Mouse (Mus musculus) MEL (cell line): ENCODE results near the gene Wdfy1. TPM values are rescaled to one million over a fixed set of nuclear protein-coding genes. Genes with fewer than 3 reads are reported as not detected.

Experiments
- DNase-seq: peaks from one replicate; pipeline ENCODE4 v3.0.0; 2011; ENCODE audit warnings: low read depth, low spot score
- H3K27ac ChIP-seq: 2 replicates; pipeline ENCODE4 v1.5.1; 2012; ENCODE audit warnings: low read depth, mild to moderate bottlenecking, control low read depth, low read length, moderate library complexity; ENCODE audit not compliant: control insufficient read depth
- H3K27me3 ChIP-seq, 2 experiments: fragments of 150-350 bp in 1 of 2; sonication (generic) in 1 of 2; 2 replicates each; pipeline ENCODE4 v1.6.1; 2012; ENCODE audit warnings: low read length in 2 of 2, mild to moderate bottlenecking in 2 of 2, improper control_type of control experiment in 1 of 2, moderate library complexity in 1 of 2; ENCODE audit not compliant: insufficient read depth in 2 of 2, control insufficient read depth in 1 of 2
- H3K36me3 ChIP-seq, 2 experiments: 2 replicates each; pipeline ENCODE4 v1.6.1; 2012 to 2014; ENCODE audit warnings: low read length in 2 of 2, improper control_type of control experiment in 1 of 2, inconsistent platforms in 1 of 2, mild to moderate bottlenecking in 1 of 2; ENCODE audit not compliant: insufficient read depth in 2 of 2, control insufficient read depth in 1 of 2
- H3K4me1 ChIP-seq, 2 experiments: fragments of 150-350 bp in 1 of 2; sonication (generic) in 1 of 2; 2 replicates each; pipeline ENCODE4 v1.6.1; 2012; ENCODE audit warnings: low read length in 2 of 2, improper control_type of control experiment in 1 of 2, mild to moderate bottlenecking in 1 of 2; ENCODE audit not compliant: insufficient read depth in 2 of 2, control insufficient read depth in 1 of 2
- H3K4me3 ChIP-seq, 2 experiments: fragments of 150-350 bp in 1 of 2; sonication (generic) in 1 of 2; 2 replicates each; pipeline ENCODE4 v1.5.1; 2012; ENCODE audit warnings: low read depth in 2 of 2, low read length in 2 of 2, mild to moderate bottlenecking in 2 of 2, moderate library complexity in 2 of 2, control low read depth in 1 of 2, improper control_type of control experiment in 1 of 2; ENCODE audit not compliant: control insufficient read depth in 1 of 2, insufficient read depth in 1 of 2
- H3K79me2 ChIP-seq: 2 replicates; pipeline ENCODE4 v1.6.1; 2012; ENCODE audit warnings: mild to moderate bottlenecking, low read length, moderate library complexity; ENCODE audit not compliant: control insufficient read depth, poor library complexity, insufficient read depth
- H3K9ac ChIP-seq: 2 replicates; pipeline ENCODE4 v1.6.1; 2012; ENCODE audit warnings: low read depth, mild to moderate bottlenecking, control low read depth, low read length, moderate library complexity; ENCODE audit not compliant: control insufficient read depth, poor library complexity, severe bottlenecking
- H3K9me3 ChIP-seq: fragments of 150-350 bp; sonication (generic); replicated peaks from 2 replicates; pipeline ENCODE4 v1.6.1; 2012; ENCODE audit warnings: mild to moderate bottlenecking, low read length, improper control_type of control experiment, moderate library complexity; ENCODE audit not compliant: insufficient read depth
- BHLHE40 ChIP-seq: IDR thresholded peaks from 2 replicates; pipeline ENCODE4 v1.6.1; 2012; ENCODE audit warnings: low read depth, mild to moderate bottlenecking, inconsistent platforms, low read length, improper control_type of control experiment, borderline replicate concordance
- CHD1 ChIP-seq: IDR thresholded peaks from 2 replicates; pipeline ENCODE4 v1.6.1; 2012; ENCODE audit warnings: low read depth, mild to moderate bottlenecking, inconsistent platforms, low read length, improper control_type of control experiment
- CHD2 ChIP-seq: IDR thresholded peaks from 2 replicates; pipeline ENCODE4 v1.6.1; 2011; ENCODE audit warnings: low read length, improper control_type of control experiment
- CTCF ChIP-seq, 3 experiments: IDR thresholded peaks in 2 of 3; conservative IDR thresholded peaks in 1 of 3; 2 replicates each; pipeline ENCODE4 v1.5.1; 2011 to 2012; ENCODE audit warnings: low read length in 3 of 3, low read depth in 2 of 3, mild to moderate bottlenecking in 2 of 3, improper control_type of control experiment in 1 of 3, inconsistent platforms in 1 of 3, mixed read lengths in 1 of 3, moderate library complexity in 1 of 3; ENCODE audit not compliant: control insufficient read depth in 1 of 3, insufficient read depth in 1 of 3, poor library complexity in 1 of 3, severe bottlenecking in 1 of 3
- EP300 ChIP-seq, 2 experiments: IDR thresholded peaks; 2 replicates each; pipeline ENCODE4 v1.6.1; 2011; ENCODE audit warnings: improper control_type of control experiment in 2 of 2, low read length in 2 of 2, low read depth in 1 of 2, mild to moderate bottlenecking in 1 of 2
- GABPA ChIP-seq: IDR thresholded peaks from 2 replicates; pipeline ENCODE4 v1.6.1; 2012; ENCODE audit warnings: low read depth, mild to moderate bottlenecking, inconsistent platforms, low read length, improper control_type of control experiment, moderate library complexity
- GATA1 ChIP-seq: IDR thresholded peaks from 2 replicates; pipeline ENCODE4 v1.6.1; 2011; ENCODE audit warnings: low read depth, low read length, improper control_type of control experiment
- KAT2A ChIP-seq: conservative IDR thresholded peaks from 2 replicates; pipeline ENCODE4 v1.6.1; 2012; ENCODE audit warnings: low read depth, low read length, improper control_type of control experiment, inconsistent platforms
- MAFK ChIP-seq: IDR thresholded peaks from 2 replicates; pipeline ENCODE4 v1.6.1; 2011; ENCODE audit warnings: low read depth, mild to moderate bottlenecking, low read length, improper control_type of control experiment, borderline replicate concordance
- MEF2A ChIP-seq: IDR thresholded peaks from 2 replicates; pipeline ENCODE4 v1.6.1; 2014; ENCODE audit warnings: low read depth, mild to moderate bottlenecking, inconsistent platforms, low read length, improper control_type of control experiment; ENCODE audit not compliant: poor library complexity, insufficient replicate concordance, severe bottlenecking; ENCODE audit errors: extremely low read depth
- MYC ChIP-seq: IDR thresholded peaks from 2 replicates; pipeline ENCODE4 v1.6.1; 2011; ENCODE audit warnings: low read depth, mild to moderate bottlenecking, low read length, improper control_type of control experiment, moderate library complexity
- NELFE ChIP-seq: IDR thresholded peaks from 2 replicates; pipeline ENCODE4 v1.6.1; 2011; ENCODE audit warnings: low read depth, low read length, improper control_type of control experiment
- SIN3A ChIP-seq: IDR thresholded peaks from 2 replicates; pipeline ENCODE4 v1.6.1; 2012; ENCODE audit warnings: low read length, improper control_type of control experiment, inconsistent platforms
- SMC3 ChIP-seq: IDR thresholded peaks from 2 replicates; pipeline ENCODE4 v1.6.1; 2011; ENCODE audit warnings: low read depth, low read length, improper control_type of control experiment
- TCF12 ChIP-seq: IDR thresholded peaks from 2 replicates; pipeline ENCODE4 v1.6.1; 2014; ENCODE audit warnings: low read depth, mild to moderate bottlenecking, inconsistent platforms, low read length, improper control_type of control experiment, moderate library complexity
- UBTF ChIP-seq: IDR thresholded peaks from 2 replicates; pipeline ENCODE4 v1.6.1; 2012; ENCODE audit warnings: low read depth, mild to moderate bottlenecking, inconsistent platforms, low read length, improper control_type of control experiment, moderate library complexity, borderline replicate concordance; ENCODE audit not compliant: insufficient read depth
- USF1 ChIP-seq: IDR thresholded peaks from 2 replicates; pipeline ENCODE4 v1.6.1; 2014; ENCODE audit warnings: low read depth, mild to moderate bottlenecking, inconsistent platforms, low read length, improper control_type of control experiment, moderate library complexity
- USF2 ChIP-seq, 2 experiments: IDR thresholded peaks; 2 replicates each; pipeline ENCODE4 v1.6.1; 2011 to 2012; ENCODE audit warnings: improper control_type of control experiment in 2 of 2, low read length in 2 of 2, borderline replicate concordance in 1 of 2, inconsistent platforms in 1 of 2, low read depth in 1 of 2, mild to moderate bottlenecking in 1 of 2; ENCODE audit not compliant: insufficient read depth in 1 of 2
- ZC3H11A ChIP-seq: IDR thresholded peaks from 2 replicates; pipeline ENCODE4 v1.6.1; 2012; ENCODE audit warnings: low read depth, mild to moderate bottlenecking, inconsistent platforms, low read length, improper control_type of control experiment
- ZKSCAN1 ChIP-seq: IDR thresholded peaks from 2 replicates; pipeline ENCODE4 v1.6.1; 2012; ENCODE audit warnings: low read depth, mild to moderate bottlenecking, inconsistent platforms, low read length, improper control_type of control experiment, moderate library complexity
- ZMIZ1 ChIP-seq: IDR thresholded peaks from 2 replicates; pipeline ENCODE4 v1.6.1; 2012; ENCODE audit warnings: low read depth, mild to moderate bottlenecking, inconsistent platforms, low read length, improper control_type of control experiment, moderate library complexity
- ZNF384 ChIP-seq: IDR thresholded peaks from 2 replicates; pipeline ENCODE4 v1.6.1; 2012; ENCODE audit warnings: low read depth, mild to moderate bottlenecking, inconsistent platforms, low read length, improper control_type of control experiment
- polyA plus RNA-seq, 2 experiments: library from polyadenylated mRNA; stranded (reverse) in 1 of 2; unstranded in 1 of 2; fragments of >175 nt in 1 of 2; fragments of >200 nt in 1 of 2; gene quantifications; 2 replicates each; pipeline versions ENCODE4 v1.2.1 to v1.2.4; 2012; ENCODE audit warnings: low replicate concordance in 2 of 2, low read depth in 1 of 2; ENCODE audit not compliant: insufficient read length in 2 of 2, insufficient read depth in 1 of 2, missing spikeins in 1 of 2
- total RNA-seq: library from RNA; depleted of rRNA; stranded (reverse); fragments of 300-350 nt; gene quantifications from 2 replicates; pipeline ENCODE4 v1.2.3, GENCODE M21; 2012

Wdfy1 gene
- total and polyA plus RNA-seq, 3 experiments = 17.6 to 25.0 TPM; not detected in 1

DNA sequence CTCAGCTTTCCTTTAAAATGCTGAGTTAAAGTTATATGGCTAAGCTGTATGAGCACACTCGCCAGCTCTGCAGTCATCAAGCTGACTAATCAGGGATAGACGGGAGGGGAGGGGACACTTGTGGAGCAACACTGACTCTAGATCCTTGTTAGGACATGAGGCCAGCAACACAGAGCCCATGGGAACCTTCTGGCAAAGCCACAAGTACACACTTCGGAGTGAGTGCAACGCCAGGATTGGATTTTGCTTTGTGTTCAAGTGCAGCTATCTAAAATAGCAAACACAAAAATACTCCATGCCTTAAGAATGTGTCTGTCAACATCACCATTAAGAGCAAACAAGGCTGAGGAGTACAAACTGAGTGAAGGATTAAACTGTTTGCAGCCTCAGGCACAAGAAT lies 29.9 kb downstream of the Wdfy1 start:
- no peaks in the 10 kb centered on the region for H3K79me2 ChIP-seq
- H3K27ac ChIP-seq = no peak overlapping the region
- no peaks in the 10 kb centered on the region for H3K27me3 ChIP-seq
- no peaks in the 10 kb centered on the region for H3K36me3 ChIP-seq
- H3K4me3 ChIP-seq = no peak overlapping the region
- DNase-seq = no peak
- H3K9ac ChIP-seq = no peak overlapping the region
- no peaks in the 10 kb centered on the region for H3K4me1 ChIP-seq
- H3K9me3 ChIP-seq = no peaks in the 10 kb centered on the region
- TF ChIP-seq NELFE (no peak), ZKSCAN1 (no peak), ZNF384 (no peak), CTCF (IDR thresholded peaks at IDR 0.05 in 2 of 3, conservative IDR thresholded peaks at IDR 0.05 in 1 of 3; ENCODE audit: control insufficient read depth in 1 of 3, insufficient read depth in 1 of 3, low read depth in 2 of 3, low read length in 3 of 3, poor library complexity in 1 of 3, severe bottlenecking in 1 of 3) (no peak), TCF12 (no peak)

DNA sequence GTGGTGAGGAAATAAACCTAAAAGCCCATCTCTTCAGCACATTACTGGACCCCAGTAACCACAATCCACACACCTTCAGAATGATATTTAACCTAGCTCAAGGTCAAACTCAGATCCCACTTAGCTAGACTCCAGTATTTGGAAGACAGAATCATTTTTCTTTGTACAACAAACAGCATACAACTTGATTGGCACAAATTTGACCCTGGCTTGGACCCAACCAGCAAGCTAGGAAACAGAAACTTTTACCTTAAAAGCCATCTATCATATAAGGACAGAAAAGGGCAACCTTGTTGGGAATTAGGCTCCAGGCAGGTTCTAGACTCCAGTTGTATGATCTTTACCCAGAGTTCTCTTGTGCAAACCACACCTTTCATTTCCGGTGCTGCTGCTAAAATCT lies 32.6 kb downstream of the Wdfy1 start:
- H3K4me3 ChIP-seq = no peak overlapping the region
- no peak overlapping the region for H3K27ac ChIP-seq
- H3K27me3 ChIP-seq = no peaks in the 10 kb centered on the region
- no peaks in the 10 kb centered on the region for H3K79me2 ChIP-seq
- H3K36me3 ChIP-seq = no peaks in the 10 kb centered on the region
- no peaks in the 10 kb centered on the region for H3K4me1 ChIP-seq
- TF ChIP-seq USF2 (IDR thresholded peaks at IDR 0.05; ENCODE audit: borderline replicate concordance in 1 of 2, insufficient read depth in 1 of 2, low read depth in 1 of 2, low read length in 2 of 2) (no peak), CHD1 (no peak), ZMIZ1 (no peak), ZC3H11A (no peak), ZKSCAN1 (no peak), KAT2A (no peak), MEF2A (no peak), MYC (no peak), CHD2 (no peak), EP300 (IDR thresholded peaks at IDR 0.05; ENCODE audit: low read depth in 1 of 2, low read length in 2 of 2) (no peak), GATA1 (no peak), BHLHE40 (no peak), SMC3 (no peak)
- H3K9me3 ChIP-seq = no peaks in the 10 kb centered on the region
- DNase-seq = no peak
- H3K9ac ChIP-seq = no peak overlapping the region

DNA sequence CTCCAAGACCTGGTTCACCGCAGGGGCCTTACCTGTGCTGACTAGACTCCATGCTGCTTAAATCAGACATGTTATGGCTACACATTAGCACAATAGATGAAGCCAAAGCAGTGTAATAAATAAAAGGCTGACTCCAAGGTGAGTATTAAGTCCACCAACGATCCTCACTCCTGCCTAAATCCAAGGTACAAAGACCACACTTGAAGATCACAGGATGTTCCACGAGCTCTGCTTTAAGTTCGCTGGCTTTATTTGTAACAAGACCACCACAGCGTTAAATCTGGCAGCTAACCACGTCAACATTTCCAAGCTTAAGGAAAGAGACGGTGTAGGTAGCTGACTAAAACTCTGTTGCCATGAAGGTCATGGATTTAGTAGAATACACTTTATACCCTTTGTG lies 33.0 kb downstream of the Wdfy1 start:
- TF ChIP-seq BHLHE40 (no peak), USF1 (no peak), SIN3A (no peak), GABPA (no peak), UBTF (no peak), MAFK (no peak), ZMIZ1 (no peak)
- TF ChIP-seq, all 39 proteins: peak for 0
- Histone ChIP-seq H3K9ac (no peak overlapping the region), H3K27ac (no peak overlapping the region), H3K4me3 (no peak overlapping the region), H3K4me1 (no peaks in the 10 kb centered on the region), H3K36me3 (no peaks in the 10 kb centered on the region), H3K9me3 (no peaks in the 10 kb centered on the region), H3K27me3 (no peaks in the 10 kb centered on the region), H3K79me2 (no peaks in the 10 kb centered on the region)
- no peak for DNase-seq
